Mouse (Mus musculus) gastrocnemius, adult 18-20 months (tissue): ENCODE measurements around the gene Gse1. TPM values are rescaled to one million over a fixed set of nuclear protein-coding genes. Genes with fewer than 3 reads are reported as not detected.

Experiments
- DNase-seq: peaks from one replicate; pipeline ENCODE4 v3.0.0; 2021; ENCODE audit warnings: low spot score
- total RNA-seq, 2 experiments: library from RNA; stranded (reverse); gene quantifications; 2 replicates each; pipeline ENCODE4 v1.2.3; 2021

Gse1 gene
- total RNA-seq, 2 experiments from 2014 or later = 28.9 to 32.6 TPM

DNA sequence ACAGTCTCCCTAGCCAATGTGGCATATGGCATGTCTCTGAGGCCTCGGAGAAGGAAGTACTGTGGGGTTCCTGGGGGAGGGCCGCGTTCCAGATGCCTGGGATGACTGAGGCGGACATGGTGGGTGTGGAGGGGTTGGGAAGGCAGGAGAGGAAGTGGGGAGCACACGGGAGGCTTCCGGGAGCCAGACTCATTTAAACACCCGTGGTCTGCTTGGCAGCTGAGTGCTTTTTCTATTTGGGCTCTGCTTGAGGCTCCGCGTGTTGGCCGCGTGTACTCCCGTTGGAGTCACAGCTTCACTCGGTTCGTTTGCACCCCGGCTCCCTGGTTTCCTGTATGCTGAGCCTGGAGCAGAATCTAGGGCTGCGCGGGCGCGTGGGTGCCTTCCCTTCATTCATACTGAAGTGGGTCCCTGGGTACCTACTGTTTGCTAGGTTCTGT is 40.3 kb downstream of the Gse1 start:
- DNase-seq = no peak

DNA sequence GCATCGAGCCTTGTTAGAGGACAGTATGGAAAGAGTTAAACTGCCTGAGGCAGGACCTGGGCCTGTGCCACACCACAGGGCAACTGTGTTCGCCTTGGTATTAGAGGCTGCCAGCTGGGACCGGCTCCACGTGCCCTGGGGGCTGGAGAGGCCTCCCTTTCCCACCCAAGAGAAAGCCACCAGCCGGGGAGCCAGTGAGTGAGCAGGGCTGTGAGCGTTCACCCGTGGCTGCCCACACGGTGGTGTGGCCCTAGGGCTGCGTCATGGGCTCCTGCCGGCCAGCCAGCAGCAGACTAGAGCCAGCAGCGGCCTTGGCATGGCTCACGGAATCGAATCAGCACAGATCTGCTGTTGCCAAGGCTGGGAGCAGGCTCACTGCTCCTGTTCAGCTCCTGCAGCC is 42.2 kb downstream of the Gse1 start:
- peak; percentile 83 for DNase-seq

DNA sequence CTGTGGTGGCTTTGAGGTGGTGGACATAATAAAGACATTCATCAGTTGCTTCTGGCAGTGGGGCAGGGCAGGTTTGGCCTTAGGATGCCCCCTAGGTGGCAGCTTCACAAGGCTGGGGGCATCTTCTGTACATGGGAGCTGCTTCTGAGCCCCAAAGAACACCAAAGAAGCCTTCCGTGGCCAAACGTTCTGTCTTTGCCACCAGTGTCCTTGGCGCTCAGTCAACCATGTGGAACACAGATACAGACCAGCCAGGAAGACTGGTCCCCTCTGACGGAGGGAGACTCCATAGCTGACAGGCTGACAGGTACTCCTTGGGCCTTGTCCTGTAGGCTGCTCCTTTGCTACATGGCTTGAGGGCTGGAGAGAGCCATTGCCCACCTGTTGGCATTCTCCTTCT is 45.2 kb downstream of the Gse1 start:
- no peak for DNase-seq

DNA sequence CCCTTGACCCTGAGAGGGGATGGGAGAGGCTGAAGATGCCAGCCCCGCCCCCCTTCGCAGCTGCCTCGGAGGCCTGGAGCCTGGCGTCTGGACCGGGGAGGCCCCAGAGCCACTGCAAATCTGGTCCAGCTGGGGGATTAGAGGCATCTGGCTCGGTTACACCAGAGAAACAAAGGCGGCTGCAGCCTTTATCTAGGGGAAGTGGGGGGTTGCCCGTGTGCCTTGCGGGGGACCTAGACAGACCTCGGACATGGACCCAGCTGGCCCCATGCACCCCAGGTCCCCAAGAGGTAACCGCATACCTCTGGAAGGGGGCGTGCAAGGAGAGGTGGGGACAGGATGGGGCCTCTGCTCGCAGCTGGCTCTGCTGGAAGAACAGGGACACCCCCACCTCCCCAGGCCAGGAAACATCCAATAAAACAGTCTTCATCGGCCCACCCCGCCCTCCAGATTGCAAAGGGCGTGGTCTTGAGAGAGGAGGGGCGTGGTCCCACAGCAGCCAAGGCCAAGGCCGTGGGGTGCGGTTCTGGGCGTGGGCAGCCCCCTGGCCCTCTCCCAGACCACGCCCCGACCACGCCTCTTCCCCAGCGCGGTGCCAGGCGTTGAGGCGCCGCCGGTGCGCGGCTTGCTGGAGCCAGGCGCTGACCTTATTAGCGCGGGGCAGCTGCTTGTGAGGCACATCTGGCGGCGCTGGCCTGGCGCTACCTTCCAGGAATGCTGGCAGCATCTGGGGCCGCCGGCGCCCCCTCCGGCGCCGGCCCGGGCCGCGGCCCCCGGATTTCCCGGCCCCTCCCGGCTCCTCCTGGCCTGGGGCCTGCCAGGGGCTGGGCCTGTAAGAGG is 48.0 kb downstream of the Gse1 start:
- DNase-seq = peak; percentile 88

DNA sequence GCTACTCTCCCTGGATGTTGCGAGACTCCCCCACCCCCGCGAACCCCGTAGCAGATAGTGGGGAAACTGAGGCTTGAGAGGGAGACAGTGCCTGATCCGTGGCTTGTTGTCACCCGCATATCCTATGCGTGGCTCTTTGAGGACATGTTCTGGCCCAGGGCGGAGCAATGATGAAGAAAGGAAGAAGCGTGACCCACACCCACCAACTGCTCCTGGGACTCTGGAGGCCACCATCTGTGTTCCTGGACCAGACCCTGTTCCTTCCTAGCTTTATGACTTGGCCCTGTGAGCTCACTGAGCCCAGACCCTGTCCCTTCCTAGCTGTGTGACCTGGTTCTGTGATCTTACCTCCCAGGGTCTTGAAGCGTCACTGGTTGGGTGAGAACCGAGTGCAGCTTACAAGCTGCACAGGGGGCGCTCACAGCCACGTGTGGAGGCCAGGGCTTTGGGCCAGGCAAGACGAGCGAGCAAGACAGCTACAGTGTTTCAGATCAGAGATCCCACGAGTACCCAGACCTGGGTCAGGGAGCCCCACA is 48.7 kb downstream of the Gse1 start:
- peak; percentile 55 for DNase-seq

DNA sequence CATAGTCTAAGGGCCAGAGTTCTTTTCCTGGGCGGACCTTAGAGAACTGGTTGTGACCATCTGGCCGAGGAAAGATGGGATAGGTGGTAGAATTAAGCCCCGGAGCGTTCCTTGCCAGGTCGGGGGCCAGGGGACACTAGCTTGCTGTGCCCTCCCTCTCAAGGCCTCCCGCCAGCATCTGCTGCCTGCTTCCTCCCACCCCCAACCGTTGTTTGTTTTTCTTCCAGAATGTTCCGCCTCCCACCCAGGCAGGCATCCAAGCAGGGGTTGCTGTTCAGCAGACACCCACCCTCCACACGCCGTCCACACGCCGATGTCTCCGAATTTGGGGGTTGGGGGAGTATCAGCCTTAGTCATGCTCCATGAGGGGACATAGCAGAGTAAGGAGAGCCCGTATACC is 49.8 kb downstream of the Gse1 start:
- DNase-seq = no peak

DNA sequence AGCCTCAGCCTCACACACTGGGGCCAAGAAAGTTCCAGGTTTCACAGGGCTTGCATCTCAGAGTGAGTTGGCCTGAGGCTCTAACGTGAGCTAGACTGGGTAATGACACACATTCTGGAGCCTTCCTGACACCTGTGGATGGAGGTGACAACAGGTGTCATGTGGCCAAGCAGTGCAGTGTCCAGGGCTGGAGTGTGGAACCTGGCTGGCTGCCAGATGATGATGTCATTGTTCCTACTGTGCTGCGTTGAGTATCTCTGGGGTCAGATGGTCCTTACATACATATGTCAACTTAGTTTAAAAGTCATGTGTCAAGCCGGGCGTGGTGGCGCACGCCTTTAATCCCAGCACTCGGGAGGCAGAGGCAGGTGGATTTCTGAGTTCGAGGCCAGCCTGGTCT is 51.2 kb downstream of the Gse1 start:
- no peak for DNase-seq

DNA sequence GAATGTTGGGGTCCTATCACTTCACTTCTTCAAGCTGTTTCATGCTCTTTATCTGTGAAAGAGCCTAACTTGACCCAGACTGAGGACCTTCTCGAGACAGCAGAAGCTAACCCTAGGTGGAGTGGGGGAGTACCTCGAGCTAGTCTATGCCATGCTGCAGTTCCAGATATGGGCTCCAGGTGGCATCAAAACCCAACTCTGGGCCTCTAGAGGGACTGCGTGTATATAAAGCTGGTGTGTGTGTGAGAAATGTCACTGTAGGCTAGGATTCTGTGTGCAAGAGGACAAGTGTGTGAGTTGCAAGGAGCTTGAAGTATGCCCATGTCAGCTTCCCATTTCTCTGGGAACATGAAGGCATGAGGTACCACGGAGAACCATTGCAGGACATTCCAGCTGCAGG is 53.2 kb downstream of the Gse1 start:
- peak; percentile 82 for DNase-seq

DNA sequence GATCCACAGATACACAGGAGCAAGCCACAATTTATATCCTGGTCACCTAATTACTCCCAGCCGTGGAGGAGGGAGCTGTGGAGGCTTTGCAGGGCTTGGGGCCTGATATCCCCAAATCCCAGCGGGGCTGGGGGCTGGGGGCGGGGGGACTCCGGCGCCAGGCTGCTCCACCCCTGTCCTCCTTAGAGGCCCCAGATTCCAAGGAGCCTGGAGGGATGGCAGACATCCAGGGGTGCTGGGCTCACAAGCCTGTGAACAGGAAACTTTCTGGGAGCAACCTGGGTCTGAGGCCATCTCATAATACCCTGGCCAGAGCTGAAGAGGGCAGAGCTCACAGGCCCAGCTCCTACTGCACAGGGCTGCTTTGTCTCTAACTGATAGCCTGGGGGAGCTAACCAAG is 54.2 kb downstream of the Gse1 start:
- DNase-seq = no peak

DNA sequence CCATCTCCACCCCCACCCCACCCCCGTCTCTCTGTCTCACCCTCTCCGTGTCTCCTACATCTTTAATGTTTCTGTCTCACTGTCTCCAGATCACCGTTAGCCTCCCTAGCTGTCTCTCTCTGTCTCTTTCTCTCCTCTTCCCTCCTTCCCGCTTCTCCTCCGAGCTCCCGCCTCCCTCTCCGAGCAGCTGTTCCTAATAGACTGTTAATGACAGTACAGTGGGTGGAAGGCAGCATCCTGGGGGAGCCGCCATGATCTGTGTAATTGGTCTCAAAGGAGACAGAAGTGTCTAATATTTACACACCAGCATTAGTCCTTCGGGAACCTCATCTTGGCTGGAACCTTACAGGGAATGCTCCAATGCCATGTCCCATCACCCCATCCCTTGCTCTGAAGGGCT is 56.0 kb downstream of the Gse1 start:
- DNase-seq = no peak

DNA sequence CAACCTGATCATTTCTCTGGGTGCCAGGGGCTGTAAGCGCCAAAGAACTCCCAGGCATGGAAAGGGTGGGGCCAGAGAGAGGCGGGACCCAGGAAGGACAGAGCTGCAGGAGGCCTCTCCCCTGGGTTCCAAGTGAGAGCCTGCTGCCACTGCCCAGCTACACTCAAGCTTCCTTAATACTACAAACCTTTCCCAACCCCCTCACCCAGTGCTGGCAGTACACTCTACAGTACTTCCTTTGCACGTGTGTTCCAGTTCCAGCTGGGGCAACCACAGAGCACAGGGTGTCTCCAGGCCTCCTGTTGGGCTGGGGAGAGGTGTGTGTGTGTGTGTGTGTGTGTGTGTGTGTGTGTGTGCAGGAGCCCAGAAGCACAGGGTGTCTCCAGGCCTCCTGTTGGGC is 56.8 kb downstream of the Gse1 start:
- no peak for DNase-seq

DNA sequence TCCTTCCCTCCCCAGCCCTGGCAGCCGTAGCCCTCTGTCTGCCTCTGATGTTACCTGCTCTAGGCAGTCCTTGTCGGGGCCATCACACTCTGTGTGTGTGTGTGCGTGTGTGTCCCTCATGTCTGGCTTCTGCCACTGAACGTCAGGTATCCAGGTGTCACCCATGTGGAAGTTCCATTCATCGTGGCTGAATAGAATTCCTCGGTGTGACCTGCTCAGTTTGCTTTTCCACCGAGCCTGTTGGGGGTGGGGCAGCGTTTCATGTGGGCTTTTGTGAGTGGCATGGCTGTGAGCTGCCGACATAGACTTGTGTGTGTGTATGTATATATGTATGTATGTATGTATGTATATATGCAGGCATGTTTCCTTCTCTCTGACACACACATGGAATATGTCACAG is 57.6 kb downstream of the Gse1 start:
- DNase-seq = no peak

DNA sequence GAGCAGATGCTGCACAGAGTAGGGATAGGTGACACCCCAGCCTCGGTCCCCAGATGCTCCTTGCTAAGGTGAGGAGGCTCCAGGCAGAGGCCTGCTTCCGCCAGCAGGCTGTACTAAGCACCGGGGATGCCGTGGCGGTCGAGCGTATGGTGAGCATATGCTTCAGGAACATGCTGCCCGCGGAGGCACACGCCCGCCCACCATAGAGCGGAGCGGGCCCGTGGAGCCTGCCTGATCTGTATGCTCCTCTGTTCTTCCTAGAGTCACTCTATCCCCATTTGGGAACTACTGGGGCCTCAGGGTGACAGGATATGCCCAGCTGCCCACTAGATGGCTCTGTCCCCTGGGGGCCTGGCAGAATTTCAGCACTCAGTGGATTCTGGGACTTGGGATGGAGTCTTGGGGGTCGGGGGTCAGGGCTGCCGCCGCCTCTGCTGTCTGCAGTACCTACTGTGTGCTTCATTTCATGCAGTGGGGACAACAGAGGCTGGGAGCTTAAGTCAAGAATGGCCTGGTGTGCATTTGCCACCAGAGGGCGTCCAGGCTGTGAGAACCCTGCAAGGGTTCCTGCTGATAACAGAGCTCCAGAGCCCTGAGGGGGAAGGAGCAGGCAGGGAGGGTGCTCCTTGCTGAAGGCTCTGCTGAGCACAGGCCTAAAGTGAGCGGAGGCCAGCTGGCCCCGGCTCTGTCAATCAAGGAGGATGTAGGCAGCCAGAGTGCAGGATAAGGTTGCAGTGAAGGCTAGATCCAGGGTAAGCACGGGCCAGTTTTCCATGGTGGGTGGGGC is 60.1 kb downstream of the Gse1 start:
- DNase-seq = peak; percentile 66

DNA sequence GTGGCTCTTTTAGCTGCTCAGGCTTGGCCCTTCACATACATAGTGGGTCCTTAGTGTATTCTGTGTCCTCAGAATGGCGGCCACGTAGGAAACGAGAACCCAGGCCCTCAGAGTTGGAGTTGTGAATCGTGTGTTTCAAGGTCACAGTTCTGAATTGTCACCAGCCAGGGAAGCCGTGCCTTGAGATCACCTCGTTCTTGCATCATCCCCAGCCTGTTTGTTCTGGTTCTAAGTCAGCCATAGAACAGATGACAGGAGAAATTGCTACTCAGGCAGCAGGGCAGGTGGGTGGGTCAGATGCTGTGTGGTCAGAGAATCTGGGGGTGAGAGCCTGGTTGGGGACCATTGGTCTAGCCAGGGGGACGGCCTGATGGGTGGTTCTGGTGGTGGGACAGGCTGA is 60.9 kb downstream of the Gse1 start:
- no peak for DNase-seq

DNA sequence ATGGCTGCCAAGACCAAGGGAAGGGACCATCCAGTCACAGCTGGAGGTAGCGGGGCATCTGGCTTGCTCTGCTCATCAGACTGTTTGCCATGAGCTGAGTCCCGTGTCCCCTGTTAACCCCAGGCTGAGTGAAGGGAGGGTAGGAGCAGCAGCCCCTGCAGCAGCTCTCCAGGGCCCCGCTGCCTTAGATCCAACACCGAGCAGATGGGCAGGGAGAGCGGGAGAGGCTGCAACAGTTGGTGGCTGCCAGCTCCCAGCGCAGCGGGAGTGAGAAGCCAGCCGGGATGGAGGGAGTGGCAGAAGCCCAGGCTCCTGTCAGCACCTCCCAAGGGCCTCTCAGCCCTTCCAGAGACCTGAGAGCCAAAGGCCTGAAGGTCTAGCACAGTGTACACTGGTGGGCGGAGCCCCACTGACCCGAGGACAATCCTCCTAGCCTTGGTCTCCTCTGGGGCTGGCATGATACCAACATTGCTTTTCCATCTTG is 61.5 kb downstream of the Gse1 start:
- peak; percentile 69 for DNase-seq

DNA sequence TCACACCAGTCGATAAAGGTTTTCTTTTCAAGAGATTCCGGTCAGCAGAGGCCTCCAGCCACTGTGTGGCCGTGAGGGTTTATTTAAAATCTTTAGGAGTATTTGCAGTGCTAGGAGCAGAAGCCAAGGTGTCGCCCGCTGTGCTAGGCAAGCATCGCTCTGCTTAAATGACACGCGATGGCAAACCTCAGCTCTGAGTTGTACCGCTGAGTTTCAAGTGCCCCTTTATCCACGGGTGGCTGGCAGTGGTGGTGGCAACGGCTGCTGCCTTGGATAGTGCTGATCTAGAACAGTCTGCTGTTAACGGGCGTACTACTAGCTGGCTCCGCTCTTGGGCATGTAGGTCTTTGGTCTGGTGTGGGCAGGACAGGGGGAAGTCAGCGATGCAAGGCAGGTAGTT is 62.4 kb downstream of the Gse1 start:
- DNase-seq = no peak

DNA sequence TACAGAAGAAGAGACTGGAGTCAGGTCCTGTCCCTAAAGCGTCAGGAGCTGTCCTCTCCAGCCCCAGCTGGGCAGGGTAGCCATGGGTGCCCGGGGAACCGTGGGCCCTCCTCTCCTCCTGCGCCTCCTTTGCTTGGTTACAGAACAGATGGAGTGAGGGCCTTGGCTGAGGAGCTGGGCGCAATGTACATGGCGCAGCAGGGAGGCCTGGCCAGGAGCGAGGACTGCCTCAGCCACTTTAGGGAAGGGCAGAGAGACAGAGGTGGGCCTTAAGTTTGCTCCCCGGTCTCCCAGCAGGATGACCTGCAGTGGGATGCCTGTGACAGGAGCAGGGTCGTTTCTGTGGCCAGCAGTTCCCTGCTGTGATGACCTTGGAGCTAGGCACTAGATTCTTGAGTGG is 63.4 kb downstream of the Gse1 start:
- no peak for DNase-seq

DNA sequence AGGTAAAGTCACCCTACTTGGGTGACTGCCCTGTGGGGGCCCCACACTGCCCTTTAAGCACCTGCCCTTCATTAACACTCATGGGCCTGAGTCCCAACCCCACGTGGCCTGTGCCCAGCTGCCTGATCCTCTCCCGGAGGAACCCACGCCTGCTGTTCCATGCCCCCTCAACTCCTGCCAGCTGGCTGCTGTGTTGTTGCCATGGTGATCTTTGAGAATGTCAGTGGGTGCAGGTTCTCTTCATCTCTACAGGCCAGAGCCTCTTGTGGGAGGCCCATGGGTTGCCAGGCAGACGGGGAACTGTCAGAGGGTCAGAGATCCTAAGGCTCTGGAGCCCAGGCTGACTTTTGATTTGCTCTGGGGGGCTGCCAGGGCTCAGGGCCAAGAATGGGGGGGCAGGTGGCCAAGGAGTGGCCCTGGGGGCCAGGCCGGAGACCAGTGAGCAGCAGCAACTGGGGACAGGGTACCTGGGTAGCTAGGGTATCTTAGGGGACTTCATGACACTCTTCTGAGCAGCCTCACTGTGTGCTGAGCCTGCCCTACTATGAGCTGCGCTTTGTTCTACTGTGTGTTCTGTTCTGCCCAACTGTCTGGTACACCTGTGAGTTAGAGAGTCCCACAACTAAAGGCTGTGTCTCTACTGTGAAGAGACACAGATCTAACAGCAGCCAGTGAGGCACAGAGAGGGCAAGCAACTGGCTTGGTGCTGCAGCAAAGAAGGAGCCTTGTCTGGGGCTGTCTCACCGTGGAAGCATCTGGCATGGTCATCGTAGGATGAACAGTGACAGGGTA is 64.3 kb downstream of the Gse1 start:
- DNase-seq = no peak

DNA sequence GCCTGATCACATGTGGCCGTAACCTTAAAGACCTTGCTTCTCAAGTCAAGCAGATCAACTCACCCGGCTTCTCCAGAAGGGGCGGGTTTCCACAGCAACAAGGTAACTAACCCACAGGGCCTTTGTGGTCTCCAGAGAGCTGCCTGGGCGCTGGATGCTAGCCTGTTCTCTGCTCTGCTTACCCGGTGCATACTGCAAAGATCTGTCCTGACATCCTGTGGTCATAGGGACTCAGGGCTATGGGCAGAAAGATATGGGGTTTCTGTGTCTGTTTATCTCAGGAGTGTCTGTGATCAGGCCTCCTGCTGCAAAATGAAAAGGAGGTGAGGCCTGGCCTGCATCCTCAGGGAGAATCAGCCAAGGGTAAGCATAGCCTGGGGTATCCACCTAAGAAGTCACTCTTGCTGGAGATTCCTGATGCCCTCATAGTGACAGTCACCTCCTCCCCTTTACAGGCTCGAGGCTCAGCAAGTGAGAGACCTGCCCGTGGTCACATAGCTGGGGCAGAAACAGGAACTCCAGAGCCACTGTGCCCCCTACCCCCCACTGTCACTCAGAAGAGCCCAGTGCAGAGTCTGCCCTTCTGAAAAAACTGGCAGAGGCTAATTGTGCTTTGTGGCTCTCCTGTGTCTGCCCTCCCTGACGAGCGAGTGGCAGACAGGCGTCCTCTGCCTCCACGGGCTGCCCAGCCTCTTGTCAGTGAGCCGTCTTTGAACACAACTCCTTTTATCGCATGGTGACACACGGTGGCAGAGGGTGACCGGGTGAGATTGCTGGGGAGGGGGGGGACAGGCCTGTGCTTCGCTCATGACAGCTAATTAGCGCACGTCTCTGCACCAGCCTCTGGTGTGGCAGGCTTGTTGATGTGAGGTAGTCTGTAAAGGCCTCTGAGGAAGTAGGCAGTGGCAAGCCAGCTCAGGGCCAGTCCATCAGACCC is 65.4 kb downstream of the Gse1 start:
- no peak for DNase-seq
